Mouse (Mus musculus) testis, adult 2 months (tissue): ENCODE results near the gene Sidt2.

ENCODE experiments used
- CTCF ChIP-seq: fragments of 200-500 bp; IDR thresholded peaks from 2 replicates; pipeline ENCODE4 v1.5.1; 2012; ENCODE audit warnings: low read depth, mild to moderate bottlenecking, inconsistent platforms, low read length, moderate library complexity; ENCODE audit not compliant: control insufficient read depth, insufficient read depth, insufficient replicate concordance
- POLR2A ChIP-seq: fragments of 200-500 bp; IDR thresholded peaks from 2 replicates; pipeline ENCODE4 v1.6.1; 2012; ENCODE audit warnings: low read depth, mild to moderate bottlenecking, inconsistent platforms, low read length, moderate library complexity; ENCODE audit not compliant: control insufficient read depth

DNA sequence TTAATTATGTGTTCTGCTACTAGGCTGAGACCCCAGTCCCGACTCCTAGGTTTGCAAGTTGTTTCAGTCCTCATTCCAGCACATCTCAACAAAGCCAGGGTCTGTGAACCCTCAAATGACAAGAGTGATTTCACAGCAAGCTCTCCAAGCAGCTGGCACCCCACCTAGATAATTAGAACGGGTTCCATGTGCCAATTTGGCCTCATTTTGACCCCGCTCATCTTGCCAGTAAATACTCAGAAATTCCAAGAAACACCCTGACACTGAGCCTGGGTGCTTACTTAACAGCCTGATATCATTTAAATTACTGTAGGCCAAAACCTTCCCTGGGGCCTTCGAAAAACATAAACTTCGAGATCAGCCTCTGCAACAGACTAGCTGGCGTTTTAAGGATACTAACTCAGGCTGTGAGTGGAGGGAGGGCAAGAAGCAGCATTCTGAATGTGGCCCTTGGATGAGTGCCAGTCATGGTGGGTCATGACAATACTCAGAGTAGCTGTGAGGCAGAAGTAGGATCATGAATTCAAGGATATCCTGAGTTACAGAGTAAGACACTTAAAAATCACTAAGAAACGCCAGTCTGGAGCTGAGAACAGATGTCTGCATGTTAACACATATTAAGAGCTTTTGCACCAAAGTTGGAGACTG lies 3.1 kb upstream of the Sidt2 start:
- TF ChIP-seq POLR2A, result no peak
- TF ChIP-seq CTCF, result no peak
